Mouse (Mus musculus): ENCODE measurements around the gene Epb41l3.

DNA sequence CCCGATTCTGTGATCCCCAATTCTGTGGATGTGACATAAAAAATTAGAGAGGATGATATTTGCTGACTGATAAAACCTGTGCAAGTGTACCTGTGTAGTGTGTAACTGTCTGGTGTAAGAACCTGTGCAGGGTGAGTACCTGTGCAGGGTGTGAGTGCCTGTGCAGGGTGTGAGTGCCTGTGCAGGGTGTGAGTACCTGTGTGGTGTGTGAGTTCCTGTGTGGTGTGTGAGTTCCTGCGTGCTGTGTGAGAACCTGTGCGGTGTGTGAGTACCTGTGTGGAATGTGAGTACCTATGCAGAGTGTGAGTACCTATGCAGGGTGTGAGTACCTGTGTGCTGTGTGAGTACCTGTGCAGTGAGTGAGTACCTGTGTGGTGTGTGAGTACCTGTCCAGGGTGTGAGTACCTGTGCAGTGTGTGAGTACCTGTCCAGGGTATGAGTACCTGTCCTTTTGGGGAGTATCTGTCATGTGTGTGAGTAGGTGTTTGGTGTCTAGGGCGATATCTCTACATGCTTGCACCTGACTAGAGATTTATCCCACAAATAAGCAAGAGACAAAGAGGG lies 163.4 kb downstream of the Epb41l3 start:
- no peak for TF ChIP-seq CTCF (IDR thresholded peaks at IDR 0.05; ENCODE audit: low read depth)
- TF ChIP-seq EP300 (IDR thresholded peaks at IDR 0.05; ENCODE audit: low read depth): no peak

Data from heart, postnatal 0 days (tissue).